Mouse (Mus musculus) ES-E14 (cell line): ENCODE measurements around the gene Nhsl1. TPM values are rescaled to one million over a fixed set of nuclear protein-coding genes. Genes with fewer than 3 reads are reported as not detected.

Experiments used
- DNase-seq: peaks from one replicate; pipeline ENCODE4 v3.0.0-alpha.2; 2013; ENCODE audit warnings: low read depth, low spot score
- H3K27ac ChIP-seq: 2 replicates; pipeline ENCODE4 v1.5.1; 2012; ENCODE audit warnings: low read depth, mild to moderate bottlenecking, low read length, moderate library complexity, mixed read lengths; ENCODE audit not compliant: poor library complexity, insufficient read depth, severe bottlenecking
- H3K36me3 ChIP-seq: 2 replicates; pipeline ENCODE4 v1.6.1; 2012; ENCODE audit warnings: mild to moderate bottlenecking, low read length, moderate library complexity, mixed read lengths; ENCODE audit not compliant: control insufficient read depth, poor library complexity, insufficient read depth, severe bottlenecking
- H3K4me1 ChIP-seq, 2 experiments: fragments of 150-350 bp in 1 of 2; sonication (generic) in 1 of 2; 2 replicates each; pipeline ENCODE4 v1.6.1; 2012; ENCODE audit warnings: low read length in 2 of 2, mild to moderate bottlenecking in 1 of 2, mixed read lengths in 1 of 2; ENCODE audit not compliant: control insufficient read depth in 2 of 2, insufficient read depth in 2 of 2, poor library complexity in 1 of 2
- H3K4me3 ChIP-seq, 2 experiments: fragments of 150-350 bp in 1 of 2; sonication (generic) in 1 of 2; 2 replicates each; pipeline ENCODE4 v1.5.1; 2012; ENCODE audit warnings: low read length in 2 of 2, low read depth in 1 of 2, mild to moderate bottlenecking in 1 of 2, mixed read lengths in 1 of 2; ENCODE audit not compliant: insufficient read depth in 1 of 2, poor library complexity in 1 of 2, severe bottlenecking in 1 of 2
- H3K9ac ChIP-seq: 2 replicates; pipeline ENCODE4 v1.6.1; 2012; ENCODE audit warnings: low read depth, mild to moderate bottlenecking, low read length, mixed read lengths; ENCODE audit not compliant: poor library complexity, insufficient read depth, severe bottlenecking
- H3K9me3 ChIP-seq: fragments of 150-350 bp; sonication (generic); 2 replicates; pipeline ENCODE4 v1.6.1; 2012; ENCODE audit warnings: low read depth, mild to moderate bottlenecking, low read length; ENCODE audit not compliant: control insufficient read depth, insufficient read depth
- CHD2 ChIP-seq: IDR thresholded peaks from 2 replicates; pipeline ENCODE4 v1.6.1; 2014; ENCODE audit warnings: mild to moderate bottlenecking, low read depth, low read length, inconsistent platforms
- HCFC1 ChIP-seq: IDR thresholded peaks from 2 replicates; pipeline ENCODE4 v1.6.1; 2012; ENCODE audit warnings: low read length, inconsistent platforms, borderline replicate concordance; ENCODE audit not compliant: insufficient read depth
- MAFK ChIP-seq: IDR thresholded peaks from 2 replicates; pipeline ENCODE4 v1.6.1; 2014; ENCODE audit warnings: mild to moderate bottlenecking, low read depth, low read length, inconsistent platforms; ENCODE audit not compliant: insufficient read depth
- ZC3H11A ChIP-seq: IDR thresholded peaks from 2 replicates; pipeline ENCODE4 v1.6.1; 2012; ENCODE audit warnings: low read depth, mild to moderate bottlenecking, inconsistent platforms, low read length, borderline replicate concordance
- ZNF384 ChIP-seq: IDR thresholded peaks from 2 replicates; pipeline ENCODE4 v1.6.1; 2012; ENCODE audit warnings: low read depth, low read length, inconsistent platforms
- in situ Hi-C, 2 experiments: fragments of 600-800 bp; cut with MboI; formaldehyde crosslinking; loops; one replicate each; pipeline ENCODE4 v1.15.1; 2025; ENCODE audit warnings: low sequenced_read_pairs in 2 of 2, inconsistent platforms in 1 of 2; ENCODE audit not compliant: unreplicated experiment in 2 of 2
- total RNA-seq: library from RNA; depleted of rRNA; stranded (reverse); fragments of 300-350 nt; gene quantifications from 2 replicates; pipeline ENCODE4 v1.2.3, GENCODE M21; 2012

The Nhsl1 gene
- total RNA-seq, 1 experiment = 7.7 TPM

DNA sequence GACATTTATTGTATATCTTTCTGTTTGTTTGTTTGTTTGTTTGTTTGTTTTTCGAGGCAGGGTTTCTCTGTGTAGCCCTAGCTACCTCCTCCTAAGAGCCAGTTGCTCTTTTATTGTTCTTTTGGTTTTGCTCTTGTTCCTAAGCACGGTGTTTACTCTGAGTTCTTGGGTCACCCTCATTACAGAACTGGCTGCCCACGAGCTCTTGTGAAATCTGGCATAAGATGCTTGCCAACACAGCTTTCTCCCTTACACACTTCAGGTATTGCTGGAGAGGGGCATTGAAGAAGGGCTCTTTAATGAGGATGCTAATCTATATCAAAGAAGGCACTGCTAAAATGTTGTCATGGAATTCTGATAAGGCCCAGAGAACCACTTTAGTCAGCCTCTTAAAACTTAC, 191.9 kb downstream of the Nhsl1 start:
- Histone ChIP-seq H3K36me3 (no peaks in the 10 kb centered on the region), H3K4me3 (no peak overlapping the region), H3K9ac (no peak overlapping the region), H3K27ac (no peak overlapping the region), H3K4me1 (peaks cover 2 to 6% of the 10 kb centered on the region in 2 experiments; a peak in 3 of 4 replicates), H3K9me3 (no peaks in the 10 kb centered on the region)
- no peak for TF ChIP-seq ZC3H11A
- TF ChIP-seq CHD2 = no peak
- TF ChIP-seq HCFC1 = no peak
- TF ChIP-seq MAFK = no peak
- no peak for TF ChIP-seq ZNF384
- in situ Hi-C loops = no loop called here
- no peak for DNase-seq

DNA sequence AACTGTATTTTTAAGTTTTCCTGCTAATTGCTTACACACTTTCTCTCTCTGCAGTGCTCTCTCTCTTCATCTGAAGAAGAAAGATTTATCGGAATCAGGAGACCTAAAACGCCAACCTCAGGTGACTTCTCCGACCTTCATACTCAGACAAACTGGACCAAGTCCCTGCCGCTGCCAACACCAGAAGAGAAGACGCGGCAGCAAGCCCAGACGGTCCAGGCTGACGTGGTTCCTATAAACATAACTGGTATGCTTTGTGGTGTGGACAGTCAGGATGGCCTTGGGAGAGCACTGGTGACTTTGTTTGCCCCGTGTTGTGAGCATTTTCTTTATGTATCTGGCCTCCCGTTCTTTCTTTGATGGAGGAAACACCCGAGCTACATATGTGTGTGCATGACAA, 192.7 kb downstream of the Nhsl1 start:
- TF ChIP-seq ZC3H11A (no peak), ZNF384 (no peak)
- Histone ChIP-seq H3K9me3 (no peaks in the 10 kb centered on the region), H3K27ac (no peak overlapping the region), H3K4me1 (peaks cover 0 to 3% of the 10 kb centered on the region in 2 experiments; a peak in 2 of 4 replicates), H3K9ac (no peak overlapping the region), H3K4me3 (no peak overlapping the region), H3K36me3 (no peaks in the 10 kb centered on the region)
- in situ Hi-C loops = no loop called here
- no peak for DNase-seq

DNA sequence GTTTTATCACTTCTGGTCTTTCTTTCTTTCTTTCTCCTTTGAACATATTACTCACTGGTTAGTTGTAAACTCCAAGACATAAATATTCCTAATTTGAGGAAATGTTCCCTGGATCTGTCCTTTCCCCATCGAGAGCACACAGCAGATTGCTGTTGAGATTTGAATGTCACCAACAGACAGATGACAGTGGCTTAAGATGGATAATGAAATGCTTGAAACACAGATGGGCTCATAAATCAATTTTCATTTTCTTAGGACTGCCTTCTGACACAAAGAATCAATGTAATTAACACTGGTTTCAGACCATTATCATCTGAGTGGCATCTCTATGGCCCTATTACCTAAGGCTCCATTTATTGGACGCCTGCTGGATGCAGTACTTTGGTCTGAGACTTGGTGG, 203.8 kb downstream of the Nhsl1 start:
- peaks cover 1 to 2% of the 10 kb centered on the region in 2 experiments; a peak in 2 of 4 replicates for H3K4me1 ChIP-seq
- no peak overlapping the region for H3K27ac ChIP-seq
- H3K36me3 ChIP-seq = peaks cover 5% of the 10 kb centered on the region; the same call in 1 of the 2 replicates
- no peak overlapping the region for H3K4me3 ChIP-seq
- no peak overlapping the region for H3K9ac ChIP-seq
- in situ Hi-C loops = no loop called here
- no peak for TF ChIP-seq HCFC1
- no peak for TF ChIP-seq ZNF384
- no peak for TF ChIP-seq MAFK
- no peak for DNase-seq
- no peaks in the 10 kb centered on the region for H3K9me3 ChIP-seq

DNA sequence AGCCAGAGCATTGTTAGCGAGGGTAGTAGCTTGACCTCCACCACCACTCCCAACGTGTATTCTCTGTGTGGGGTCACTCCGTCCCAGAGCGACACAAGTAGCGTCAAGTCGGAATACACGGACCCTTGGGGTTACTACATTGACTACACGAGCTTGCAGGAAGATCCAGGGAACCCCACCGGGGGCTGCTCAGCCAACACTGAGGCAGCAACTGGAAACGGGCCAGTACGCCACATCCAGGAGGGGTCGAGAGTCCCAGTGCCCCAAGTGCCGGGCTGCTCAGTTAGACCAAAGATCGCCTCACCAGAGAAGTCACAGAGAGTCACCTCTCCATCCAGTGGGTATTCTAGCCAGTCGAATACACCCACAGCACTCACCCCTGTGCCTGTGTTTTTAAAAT, 206.5 kb downstream of the Nhsl1 start:
- Histone ChIP-seq H3K4me3 (no peak overlapping the region), H3K36me3 (peaks cover 5% of the 10 kb centered on the region; the same call in 1 of the 2 replicates), H3K4me1 (peaks cover 1 to 2% of the 10 kb centered on the region in 2 experiments; a peak in 2 of 4 replicates), H3K27ac (no peak overlapping the region), H3K9me3 (no peaks in the 10 kb centered on the region), H3K9ac (no peak overlapping the region)
- no peak for DNase-seq
- TF ChIP-seq CHD2 (no peak), ZNF384 (no peak), MAFK (no peak), ZC3H11A (no peak)
- in situ Hi-C loops = no loop called here

DNA sequence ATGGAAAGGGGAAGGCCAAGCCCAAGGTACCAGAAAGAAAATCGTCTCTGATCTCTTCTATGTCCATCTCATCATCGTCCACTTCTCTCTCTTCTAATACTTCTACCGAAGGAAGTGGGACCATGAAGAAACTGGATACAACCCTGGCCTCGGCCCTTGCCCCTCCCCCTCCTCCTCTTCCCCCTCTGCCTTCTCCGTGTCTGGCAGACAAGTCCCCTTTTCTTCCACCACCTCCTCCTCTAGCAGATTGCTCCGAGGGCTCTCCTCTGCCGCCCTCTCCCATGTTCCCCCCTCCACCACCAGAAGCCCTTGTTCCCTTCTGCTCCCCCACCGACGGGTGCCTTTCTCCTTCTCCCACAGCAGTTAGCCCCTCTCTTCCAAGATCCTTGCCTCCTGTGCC, 206.9 kb downstream of the Nhsl1 start:
- DNase-seq = no peak
- no peak overlapping the region for H3K27ac ChIP-seq
- peaks cover 1 to 2% of the 10 kb centered on the region in 2 experiments; a peak in 2 of 4 replicates for H3K4me1 ChIP-seq
- peaks cover 5% of the 10 kb centered on the region; the same call in 1 of the 2 replicates for H3K36me3 ChIP-seq
- H3K9ac ChIP-seq = no peak overlapping the region
- no peaks in the 10 kb centered on the region for H3K9me3 ChIP-seq
- in situ Hi-C loops = no loop called here
- TF ChIP-seq ZNF384 (no peak), CHD2 (no peak), MAFK (no peak), ZC3H11A (no peak), HCFC1 (no peak)
- peak overlapping the region; percentile 11 to 26 for H3K4me3 ChIP-seq
